Mouse (Mus musculus) cerebellum, adult 11 months (tissue): ENCODE data around the gene Rplp1.
A peak's percentile ranks its signal among the peaks of the same experiment; 100 is the strongest.

Source experiments
- DNase-seq: peaks from one replicate; pipeline ENCODE4 v3.0.0; 2022

Rplp1 gene

GRCm38 (mm10) chr9:61911300-61912128 lies 2.8 kb downstream of the Rplp1 start:
- DNase-seq = no peak

- no peak for DNase-seq
Observed at GRCm38 (mm10) chr9:61910526-61911256, 3.7 kb downstream of the Rplp1 start.

DNA sequence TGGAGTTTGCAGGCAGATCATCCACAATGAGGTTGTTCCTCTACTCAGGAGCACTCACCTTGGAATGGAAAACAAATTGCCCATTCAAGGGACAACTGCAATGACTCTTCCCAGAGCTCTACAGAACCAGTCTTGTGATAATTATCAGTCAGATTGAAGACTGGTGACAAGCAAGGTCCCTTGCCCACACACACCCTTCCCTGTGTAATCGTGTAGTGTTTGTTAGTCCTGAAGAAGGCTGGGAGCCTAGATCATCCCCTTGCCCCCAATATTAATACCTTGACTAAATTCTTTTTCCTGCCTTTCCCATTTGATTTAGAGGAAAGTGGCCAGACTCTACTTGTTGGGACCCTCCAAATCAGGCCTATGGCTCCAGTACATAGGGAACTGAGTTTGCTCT lies 4.7 kb downstream of the Rplp1 start:
- no peak for DNase-seq

DNA sequence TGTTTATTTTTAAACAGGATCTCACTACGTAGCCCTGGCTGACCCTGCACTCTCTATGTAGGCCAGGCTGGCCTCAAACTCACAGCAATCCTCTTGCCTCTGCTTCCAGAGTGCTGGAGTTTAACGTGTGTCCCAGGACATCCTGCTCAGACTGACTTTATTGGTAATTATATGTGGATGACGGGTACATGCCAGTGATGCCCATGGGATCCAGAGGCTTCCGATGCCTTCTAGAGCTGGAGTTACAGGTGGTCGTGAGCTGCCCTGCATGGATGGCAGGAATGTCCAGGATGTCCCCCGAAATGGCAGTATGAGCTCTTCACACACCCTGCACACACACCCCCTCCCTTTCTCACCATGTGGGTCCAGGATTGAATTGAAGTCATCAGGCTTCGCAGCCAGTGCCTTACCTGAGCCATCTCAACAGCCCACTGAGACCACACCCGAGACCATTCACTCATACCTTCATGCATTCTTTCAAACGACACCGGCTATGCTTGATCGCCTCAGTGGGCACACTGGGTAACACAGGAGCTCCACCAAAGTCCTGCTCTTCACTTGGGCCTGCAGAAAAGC lies 5.4 kb downstream of the Rplp1 start:
- no peak for DNase-seq

DNA sequence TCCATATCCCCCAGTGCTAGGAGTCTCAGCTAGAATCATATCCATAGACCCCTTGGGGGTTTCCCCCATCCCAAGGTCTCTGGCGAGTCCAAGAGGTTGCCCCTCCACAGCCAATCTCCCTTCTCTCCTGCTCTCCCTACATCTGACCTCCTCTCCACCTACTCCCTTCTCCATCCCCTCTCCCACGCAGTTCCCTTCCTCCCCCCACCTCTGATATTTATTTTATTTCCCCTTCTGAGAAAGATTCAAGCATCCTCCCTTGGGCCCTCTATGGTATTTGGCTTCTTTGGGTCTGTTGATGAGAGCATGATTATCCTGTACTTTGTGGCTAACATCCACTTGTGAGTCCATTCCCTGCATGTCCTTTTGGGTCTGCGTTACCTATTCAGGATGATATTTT lies 6.0 kb downstream of the Rplp1 start:
- no peak for DNase-seq

DNA sequence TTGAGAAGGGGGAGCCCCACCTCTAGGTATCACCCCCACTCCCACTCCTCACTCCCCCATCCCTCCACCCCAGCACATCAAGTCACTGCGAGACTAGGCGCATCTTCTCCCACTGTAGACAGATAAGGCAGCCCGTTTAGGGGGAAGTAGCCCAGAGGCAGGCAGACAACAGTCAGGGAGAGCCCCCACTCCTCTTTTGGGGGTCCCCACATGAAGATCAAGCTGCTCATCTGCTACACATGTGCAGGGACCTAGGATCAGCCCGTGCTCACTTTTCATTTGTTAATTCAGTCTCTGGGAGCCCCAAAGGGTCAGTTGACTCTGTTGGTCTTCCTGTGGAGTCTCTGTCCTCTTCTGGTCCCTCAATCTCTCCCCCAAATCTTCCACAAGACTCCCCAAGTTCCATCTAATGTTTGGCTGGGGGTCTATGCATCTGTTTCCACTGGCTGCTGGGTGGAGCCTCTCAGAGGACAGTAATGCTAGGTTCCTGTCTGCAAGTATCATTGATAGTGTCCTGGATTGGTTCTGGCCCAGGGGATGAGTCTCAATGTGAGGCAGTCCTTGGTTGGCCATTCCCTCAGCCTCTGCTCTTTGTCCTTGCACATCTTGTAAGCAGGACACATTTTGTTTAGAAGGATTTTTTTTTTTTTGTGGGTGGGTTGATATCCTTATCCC lies 6.6 kb downstream of the Rplp1 start:
- no peak for DNase-seq

DNA sequence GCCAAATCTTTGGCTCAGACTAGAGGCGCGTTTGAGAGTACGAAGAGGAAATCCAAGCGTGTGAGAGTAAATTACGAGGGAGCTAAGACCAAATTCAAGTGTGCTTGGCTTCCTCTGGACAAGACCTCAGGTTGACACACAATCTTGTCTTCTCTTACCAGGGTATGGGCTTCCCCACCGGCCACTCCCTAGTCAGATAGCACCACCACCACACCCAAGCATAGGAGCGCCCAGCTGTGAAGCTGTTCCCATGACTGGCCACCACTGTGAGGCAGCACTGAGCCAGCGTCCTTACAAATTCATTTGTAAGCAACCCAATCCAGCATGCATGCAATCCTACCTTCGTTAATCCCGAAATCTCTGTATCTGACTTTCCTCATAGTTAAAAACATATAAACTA lies 7.4 kb downstream of the Rplp1 start:
- no peak for DNase-seq

DNA sequence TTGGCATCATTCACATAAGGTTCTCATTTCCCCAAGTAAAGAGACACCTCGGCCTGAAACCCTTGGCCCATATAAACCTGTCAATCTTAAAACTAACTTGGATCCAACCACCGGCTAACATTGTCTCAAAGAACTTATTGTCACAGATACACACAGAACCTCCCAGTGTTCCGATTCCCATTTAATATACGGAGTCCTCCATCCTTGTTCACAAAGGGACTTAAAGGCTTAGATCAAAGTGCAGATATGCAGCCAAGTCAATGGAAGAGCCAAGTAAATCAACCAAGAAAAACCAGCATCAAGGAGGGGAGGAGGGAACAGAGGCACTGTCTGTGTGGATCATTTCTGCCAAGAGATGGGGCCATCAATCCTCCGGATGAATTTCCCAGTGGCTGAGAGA lies 8.8 kb downstream of the Rplp1 start:
- no peak for DNase-seq

- DNase-seq = no peak
Observed at GRCm38 (mm10) chr9:61904201-61904600, 10.1 kb downstream of the Rplp1 start.

DNA sequence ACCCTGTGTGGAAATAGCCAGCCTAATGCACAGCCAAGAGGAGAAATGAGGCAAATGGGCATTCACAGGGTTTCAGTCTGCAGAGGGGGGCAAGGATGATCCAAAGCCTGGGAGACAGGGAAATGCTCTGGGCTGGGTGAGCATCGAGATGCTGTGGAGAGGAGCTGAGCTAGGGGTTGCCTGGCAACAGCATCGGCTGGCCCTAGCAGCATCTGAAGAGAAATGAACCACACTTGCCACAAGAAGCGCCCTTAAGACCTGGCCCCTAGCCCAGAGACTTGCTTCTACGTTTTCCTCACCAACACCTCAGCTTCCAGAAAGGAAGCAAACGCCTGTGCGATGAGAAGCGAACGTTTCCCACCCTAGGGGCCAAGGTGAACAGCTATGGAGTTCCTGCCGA lies 11.9 kb downstream of the Rplp1 start:
- no peak for DNase-seq

- no peak for DNase-seq
Observed at GRCm38 (mm10) chr9:61901574-61901973, 12.8 kb downstream of the Rplp1 start.

- peak; percentile 77 for DNase-seq
Observed at GRCm38 (mm10) chr9:61899804-61900203, 14.5 kb downstream of the Rplp1 start.

DNA sequence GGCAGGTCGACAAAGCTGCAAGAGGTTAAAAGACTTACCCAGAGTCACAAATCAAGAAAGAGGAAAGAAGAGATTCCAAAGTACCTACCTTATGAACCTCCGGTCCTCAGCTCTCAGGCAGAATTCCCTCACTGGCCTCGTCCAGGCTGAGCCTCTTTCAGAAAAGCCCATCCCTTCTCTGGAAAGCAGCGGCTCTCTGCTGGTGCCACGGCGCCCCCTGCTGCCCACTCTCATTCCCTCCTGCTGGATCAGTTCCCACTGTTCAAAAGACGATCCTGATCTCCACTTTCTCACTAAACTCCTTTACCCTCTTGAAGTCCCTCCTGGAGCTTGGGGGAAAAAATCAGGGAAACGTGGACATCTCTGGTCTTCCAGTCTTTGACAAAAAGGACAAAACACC lies 15.9 kb downstream of the Rplp1 start:
- DNase-seq = peak; percentile 63

DNA sequence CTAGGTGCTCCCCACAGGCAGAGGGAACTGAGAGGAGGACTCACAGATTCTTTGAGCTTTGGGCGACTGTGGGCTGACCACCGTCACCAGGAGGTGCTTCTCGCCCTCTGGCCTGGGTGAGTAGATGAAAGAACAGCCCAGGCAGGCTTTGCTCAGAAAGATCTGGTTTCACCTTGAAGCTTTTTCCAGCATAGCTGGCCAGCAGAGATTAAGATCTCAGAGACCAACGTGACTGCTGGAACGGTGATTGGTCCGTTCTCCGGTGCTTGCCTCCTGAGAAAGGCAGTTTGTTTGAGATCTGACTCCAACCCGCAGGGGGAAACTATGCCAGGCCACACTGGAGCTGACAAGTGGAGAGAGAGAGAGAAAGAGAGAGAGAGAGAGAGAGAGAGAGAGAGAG lies 19.3 kb downstream of the Rplp1 start:
- no peak for DNase-seq

GRCm38 (mm10) chr9:61889855-61890254 lies 24.5 kb downstream of the Rplp1 start:
- no peak for DNase-seq

- no peak for DNase-seq
Observed at GRCm38 (mm10) chr9:61887661-61888379, 26.5 kb downstream of the Rplp1 start.

DNA sequence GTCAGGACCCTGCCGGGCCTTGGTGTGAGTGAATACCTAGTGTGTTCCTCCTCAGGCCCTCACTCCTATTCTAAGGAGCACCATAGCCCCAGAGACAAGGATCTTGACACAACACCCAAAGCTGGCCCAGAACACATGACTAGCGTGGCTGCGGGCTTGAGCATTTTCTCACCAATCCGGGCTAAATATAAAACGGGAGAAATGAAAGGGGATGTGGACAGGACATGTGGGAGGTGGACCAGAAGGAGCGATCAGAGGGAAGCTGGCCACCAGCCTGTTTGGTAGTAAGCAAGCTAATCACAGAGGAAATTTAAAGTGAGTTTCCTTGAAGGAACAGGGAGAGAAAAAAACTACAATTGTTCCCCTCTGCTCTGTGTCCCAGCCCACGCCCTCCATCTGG lies 28.4 kb downstream of the Rplp1 start:
- no peak for DNase-seq

DNA sequence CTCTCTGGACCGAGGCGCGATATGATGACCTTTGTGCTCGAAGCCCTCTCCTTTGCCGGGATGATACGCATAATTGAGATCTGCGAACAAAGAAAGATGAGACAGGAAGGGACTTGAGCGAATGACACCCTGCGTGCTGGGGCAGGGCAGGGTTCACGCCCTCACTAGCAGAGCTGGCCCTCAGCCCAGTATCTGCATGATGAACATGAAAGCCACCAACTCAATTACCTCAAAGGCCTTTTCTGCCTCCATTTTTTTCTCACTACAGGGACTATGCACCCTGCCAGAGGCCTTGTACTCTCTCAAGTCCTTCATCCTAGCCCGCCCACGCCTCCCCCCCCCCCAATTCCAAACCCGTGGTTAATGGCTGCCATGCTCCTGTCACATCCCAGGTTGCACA lies 29.4 kb downstream of the Rplp1 start:
- DNase-seq = no peak

DNA sequence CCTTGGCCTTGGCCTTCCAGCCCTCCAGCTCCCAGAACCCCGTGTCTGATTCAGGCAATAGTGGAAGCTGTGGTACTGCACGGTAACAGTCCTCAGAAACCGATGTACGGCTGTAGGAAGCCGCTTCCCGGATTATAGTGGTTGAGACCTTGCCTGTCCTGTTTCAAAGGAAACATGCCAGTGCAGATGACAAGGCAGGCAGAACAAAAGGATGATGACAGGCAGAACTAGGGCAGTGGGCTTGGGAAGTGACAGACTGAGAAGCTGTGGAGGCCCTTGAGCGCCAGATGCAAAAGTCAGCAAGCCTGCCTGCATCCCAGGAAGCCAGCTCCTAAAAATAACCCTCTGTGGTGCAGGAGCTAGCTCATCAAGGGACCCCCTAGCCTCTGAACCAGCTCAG lies 30.0 kb downstream of the Rplp1 start:
- DNase-seq = no peak

DNA sequence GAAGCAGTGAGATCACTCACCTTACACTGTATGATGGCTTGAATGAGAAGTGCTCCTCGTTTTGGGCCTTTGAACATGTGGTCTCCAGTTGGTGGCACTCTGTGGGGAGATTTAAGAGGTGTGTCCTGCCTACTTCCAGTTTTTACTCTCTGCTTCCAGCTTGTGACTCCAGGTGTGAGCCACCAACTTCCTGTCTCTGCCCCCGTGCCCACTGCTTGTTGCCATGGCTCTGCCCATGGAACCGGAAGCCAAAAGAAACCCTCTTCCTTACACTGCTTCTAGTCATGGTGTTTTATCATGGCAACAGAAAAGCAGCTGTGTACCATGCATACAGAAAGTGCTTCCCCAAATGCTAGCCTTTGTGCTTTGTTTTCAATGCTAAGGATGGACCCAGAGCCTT lies 32.2 kb downstream of the Rplp1 start:
- DNase-seq = no peak

DNA sequence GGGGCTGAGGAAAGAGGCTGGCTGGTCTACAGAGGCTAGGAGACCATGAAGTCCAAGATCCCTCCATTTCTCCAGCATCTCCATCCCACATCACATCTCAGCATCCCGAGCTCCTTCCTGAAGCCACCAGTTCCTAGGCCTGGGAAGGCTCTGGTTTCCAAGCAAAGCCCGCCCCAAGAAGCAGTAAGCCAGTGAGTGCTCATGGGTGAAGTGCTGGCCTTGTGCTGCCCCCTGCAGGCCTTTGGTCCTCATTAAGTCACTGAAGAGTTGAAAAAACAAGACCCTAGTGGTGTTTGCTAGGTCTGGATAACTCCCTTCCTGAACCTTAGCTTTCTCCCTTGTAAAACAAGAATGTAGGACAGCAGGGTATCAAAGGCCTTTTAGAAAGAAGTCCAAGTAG lies 35.5 kb downstream of the Rplp1 start:
- DNase-seq = peak; percentile 27

- DNase-seq = no peak
Observed at GRCm38 (mm10) chr9:61877373-61878112, 36.8 kb downstream of the Rplp1 start.
